Mouse (Mus musculus) skeletal muscle tissue, adult 2 months (tissue): ENCODE data around the gene Tceal3.
"Not testable (repeated sequence)": the region's sequence is repeated elsewhere in the genome, so short reads cannot be mapped to it uniquely, and the experiment has no call there.

Source experiments
- DNase-seq: peaks from one replicate; pipeline ENCODE4 v3.0.0-alpha.2; 2012; ENCODE audit warnings: low read depth, low spot score

The Tceal3 gene

GRCm38 (mm10) chrX:136707446-136708167 lies 117.0 kb downstream of the Tceal3 start, which contains the start of gene Tceal1:
Tceal1 (plus strand) TSS chrX:136707982.
- peak; percentile 46 for DNase-seq

GRCm38 (mm10) chrX:136708168-136708681 lies 117.6 kb downstream of the Tceal3 start:
- DNase-seq, result peak; percentile 0

- DNase-seq, result no peak
These were observed 118.1 kb downstream of the Tceal3 start for GRCm38 (mm10) chrX:136708782-136709181.

DNA sequence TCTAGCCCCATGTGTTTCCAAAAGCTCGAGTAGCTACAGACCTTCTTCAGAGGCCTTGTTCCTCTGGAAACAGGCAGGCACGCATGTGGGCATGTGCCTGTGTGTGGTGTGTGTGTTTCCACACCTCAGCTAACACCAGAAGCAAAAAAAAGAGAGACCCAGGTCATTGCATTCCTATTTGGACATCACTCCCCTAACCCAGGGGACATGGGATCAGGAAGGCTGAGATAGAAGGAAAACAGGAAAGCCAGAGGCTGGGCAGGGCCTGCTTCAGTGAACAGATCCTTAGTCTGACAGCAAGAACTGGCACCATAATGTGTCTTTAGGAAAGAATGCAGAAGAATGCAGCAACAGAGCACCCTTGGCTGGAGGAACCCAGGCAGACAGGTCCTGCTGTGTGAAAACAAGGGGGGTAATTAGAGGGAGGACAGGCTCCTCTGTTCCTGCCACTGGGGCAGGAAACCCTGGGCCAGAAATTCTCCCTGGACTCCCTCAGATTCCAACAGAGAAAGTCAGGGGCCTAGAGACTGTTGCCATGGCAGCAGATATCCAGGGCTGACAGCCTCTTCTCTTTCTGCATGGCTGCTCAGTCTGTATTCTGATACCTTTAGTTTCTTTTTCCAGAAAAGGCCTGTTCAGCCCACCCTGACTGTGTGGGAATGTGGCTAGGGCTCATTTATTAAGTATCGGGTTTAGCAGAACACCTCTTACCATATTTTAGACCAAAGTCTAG lies 124.3 kb downstream of the Tceal3 start:
- DNase-seq, result not testable (repeated sequence)
